Mouse (Mus musculus) limb, embryonic 14.5 days (tissue): ENCODE data around the gene Ncor2. TPM values are rescaled to one million over a fixed set of nuclear protein-coding genes. Genes with fewer than 3 reads are reported as not detected.

ENCODE experiments used
- ATAC-seq: fragments of 200-750 bp; cut with Nextera tagmentation; 2 replicates; pipeline ENCODE4 v1.8.0; 2017; ENCODE audit warnings: low read depth, moderate number of reproducible peaks, moderate TSS enrichment; ENCODE audit not compliant: low FRiP score
- DNase-seq: peaks from one replicate; pipeline ENCODE4 v3.0.0-alpha.2; 2015; ENCODE audit warnings: low spot score
- H3K27ac ChIP-seq: fragments of 300-500 bp; sonication (generic); replicated peaks from 2 replicates; pipeline ENCODE4 v1.5.1; 2014; ENCODE audit warnings: low read depth, mild to moderate bottlenecking, low read length, moderate library complexity, mixed read lengths
- H3K27me3 ChIP-seq: fragments of 300-500 bp; sonication (generic); 2 replicates; pipeline ENCODE4 v1.6.1; 2014; ENCODE audit warnings: low read length, mixed read lengths; ENCODE audit not compliant: control insufficient read depth, insufficient read depth
- H3K36me3 ChIP-seq: fragments of 300-500 bp; sonication (generic); 2 replicates; pipeline ENCODE4 v1.6.1; 2014; ENCODE audit warnings: mild to moderate bottlenecking, low read length, moderate library complexity, mixed read lengths; ENCODE audit not compliant: control insufficient read depth, insufficient read depth
- H3K4me1 ChIP-seq: fragments of 300-500 bp; sonication (generic); 2 replicates; pipeline ENCODE4 v1.6.1; 2014; ENCODE audit warnings: antibody characterized with exemption, low read length, mixed read lengths; ENCODE audit not compliant: control insufficient read depth, insufficient read depth
- H3K4me2 ChIP-seq: fragments of 300-500 bp; sonication (generic); replicated peaks from 2 replicates; pipeline ENCODE4 v1.6.1; 2014; ENCODE audit warnings: low read depth, mild to moderate bottlenecking, low read length, moderate library complexity; ENCODE audit not compliant: severe bottlenecking
- H3K4me3 ChIP-seq: fragments of 300-500 bp; sonication (generic); replicated peaks from 2 replicates; pipeline ENCODE4 v1.5.1; 2014; ENCODE audit warnings: low read length
- H3K9ac ChIP-seq: fragments of 300-500 bp; sonication (generic); 2 replicates; pipeline ENCODE4 v1.6.1; 2014; ENCODE audit warnings: mild to moderate bottlenecking, low read depth, low read length, moderate library complexity; ENCODE audit not compliant: severe bottlenecking
- H3K9me3 ChIP-seq: fragments of 300-500 bp; sonication (generic); 2 replicates; pipeline ENCODE4 v1.6.1; 2016; ENCODE audit warnings: low read length; ENCODE audit not compliant: control insufficient read depth
- POLR2A ChIP-seq: fragments of 200-500 bp; IDR thresholded peaks from 2 replicates; pipeline ENCODE4 v1.8.0; 2012; ENCODE audit warnings: inconsistent platforms, mild to moderate bottlenecking, moderate library complexity, borderline replicate concordance; ENCODE audit not compliant: insufficient read depth, insufficient read length; ENCODE audit errors: extremely low read depth
- WGBS: fragments of 180-500 bp; shearing (Covaris S2); extraction: QIAGEN DNeasy Blood & Tissue Kit; methylation state at CpG from one replicate; pipeline ENCODE4 v1.1.7; 2014; 5-methylcytosine and 5-hydroxymethylcytosine counted together
- polyA plus RNA-seq, 2 experiments: library from polyadenylated mRNA; depleted of rRNA in 1 of 2; stranded (reverse) in 1 of 2; unstranded in 1 of 2; fragments of >200 nt; fragmentation: Nextera tagmentation in 1 of 2; extraction: Ambion mirVana in 1 of 2; gene quantifications; 2 replicates each; pipeline versions ENCODE4 v1.2.1 to v1.2.3; 2012 to 2014

Ncor2 gene
- polyA plus RNA-seq, 2 experiments: 39.3 to 75.9 TPM

GRCm38 (mm10) chr5:125016421-125017242 is 162.4 kb downstream of the Ncor2 start:
- WGBS: 79% methylated on average over 17 of the region's 17 CpGs
- Histone ChIP-seq H3K9me3 (no peaks in the 10 kb centered on the region), H3K4me2 (no peak overlapping the region), H3K27ac (peak overlapping the region; percentile 13; the same call in 1 of the 2 replicates), H3K36me3 (peaks cover 91% of the 10 kb centered on the region), H3K4me3 (no peak overlapping the region), H3K27me3 (no peaks in the 10 kb centered on the region), H3K4me1 (peaks cover 11% of the 10 kb centered on the region; the same call in 1 of the 2 replicates), H3K9ac (no peak overlapping the region)
- no peak for TF ChIP-seq POLR2A
- ATAC-seq: no peak
- no peak for DNase-seq

GRCm38 (mm10) chr5:125015576-125015975 is 163.4 kb downstream of the Ncor2 start:
- ATAC-seq (no peak), DNase-seq (no peak)
- no peak for TF ChIP-seq POLR2A
- WGBS: 89% methylated on average over 9 of the region's 9 CpGs
- no peak overlapping the region for H3K9ac ChIP-seq
- H3K4me1 ChIP-seq: peaks cover 11% of the 10 kb centered on the region; the same call in 1 of the 2 replicates
- H3K27ac ChIP-seq: no peak overlapping the region
- H3K36me3 ChIP-seq: peaks cover 93% of the 10 kb centered on the region
- H3K9me3 ChIP-seq: no peaks in the 10 kb centered on the region
- no peak overlapping the region for H3K4me3 ChIP-seq
- H3K4me2 ChIP-seq: no peak overlapping the region
- H3K27me3 ChIP-seq: no peaks in the 10 kb centered on the region

GRCm38 (mm10) chr5:125015066-125015465 is 164.0 kb downstream of the Ncor2 start:
- Histone ChIP-seq H3K4me3 (no peak overlapping the region), H3K27me3 (no peaks in the 10 kb centered on the region), H3K9me3 (no peaks in the 10 kb centered on the region), H3K36me3 (peaks cover 97% of the 10 kb centered on the region), H3K27ac (no peak overlapping the region), H3K9ac (no peak overlapping the region), H3K4me1 (peaks cover 11% of the 10 kb centered on the region; the same call in 1 of the 2 replicates), H3K4me2 (no peak overlapping the region)
- TF ChIP-seq POLR2A: no peak
- 80% methylated on average over 3 of the region's 3 CpGs for WGBS
- DNase-seq (no peak), ATAC-seq (no peak)

DNA sequence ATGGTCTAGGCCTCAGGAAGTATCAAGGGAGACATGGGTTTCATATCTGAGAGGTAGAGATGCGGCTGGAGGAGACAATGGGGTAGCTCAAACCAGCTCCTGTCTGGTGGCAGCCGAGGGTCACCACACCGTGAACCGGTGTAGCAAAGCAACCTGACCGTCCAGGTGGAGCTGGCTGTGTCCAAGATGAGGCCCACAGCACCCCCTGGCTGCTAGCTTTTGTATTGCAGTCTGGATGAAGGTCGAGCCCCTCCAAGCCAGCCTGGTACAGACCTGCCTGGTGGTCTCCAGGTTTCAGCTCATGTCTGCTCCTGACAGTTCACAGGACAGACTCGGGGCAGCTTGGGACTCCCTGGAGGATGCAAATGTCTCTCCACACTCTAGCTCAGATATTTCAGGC is 164.5 kb downstream of the Ncor2 start:
- no peak overlapping the region for H3K27ac ChIP-seq
- peaks cover 95% of the 10 kb centered on the region for H3K36me3 ChIP-seq
- no peak for TF ChIP-seq POLR2A
- H3K4me2 ChIP-seq: no peak overlapping the region
- H3K4me1 ChIP-seq: peaks cover 11% of the 10 kb centered on the region; the same call in 1 of the 2 replicates
- DNase-seq (no peak), ATAC-seq (no peak)
- WGBS: 57% methylated on average over 6 of the region's 7 CpGs
- H3K27me3 ChIP-seq: no peaks in the 10 kb centered on the region
- H3K9me3 ChIP-seq: no peaks in the 10 kb centered on the region
- H3K9ac ChIP-seq: no peak overlapping the region
- no peak overlapping the region for H3K4me3 ChIP-seq

DNA sequence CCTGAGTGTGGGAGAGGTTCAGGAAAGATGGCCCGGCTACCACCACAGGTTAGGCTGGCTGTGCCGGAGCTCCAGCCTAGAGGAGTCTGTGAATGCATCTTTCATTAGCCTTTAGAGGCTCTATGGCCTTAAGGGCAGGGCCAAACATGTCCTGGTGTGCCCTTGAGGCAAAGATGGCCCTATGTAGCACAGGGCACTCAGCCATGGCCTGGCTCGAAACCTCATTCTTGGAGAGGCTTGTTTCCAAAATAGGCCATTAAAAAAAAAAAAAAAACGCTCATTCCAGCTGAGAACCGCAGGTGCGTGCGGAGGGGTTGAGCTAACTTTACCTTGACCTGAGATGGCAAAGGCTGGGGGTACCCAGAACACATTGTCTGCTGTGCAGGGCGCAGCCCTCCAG is 167.4 kb downstream of the Ncor2 start:
- 86% methylated on average over 8 of the region's 8 CpGs for WGBS
- no peak for TF ChIP-seq POLR2A
- ATAC-seq: no peak

DNA sequence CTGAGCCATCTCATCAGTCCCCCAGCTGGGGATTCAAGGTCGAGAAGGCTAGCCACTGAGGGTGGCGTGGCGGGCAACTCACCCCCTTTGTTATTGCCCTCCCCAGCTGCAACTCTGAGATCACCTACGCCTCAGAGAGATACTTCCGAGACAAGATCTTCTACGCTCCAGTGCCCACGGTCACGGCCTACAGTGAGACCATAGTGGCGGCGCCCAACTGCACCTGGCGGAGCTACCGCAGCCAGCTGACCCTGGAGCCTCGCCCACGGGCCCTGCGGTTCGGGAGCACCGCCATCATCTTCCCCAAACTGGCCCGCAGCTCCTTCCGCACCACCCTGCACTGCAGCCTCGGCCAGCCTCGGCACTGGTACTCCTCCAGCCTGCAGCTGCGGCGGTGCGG is 167.9 kb downstream of the Ncor2 start:
- WGBS: 91% methylated on average over 24 of the region's 24 CpGs
- no peak for TF ChIP-seq POLR2A
- Histone ChIP-seq H3K9ac (no peak overlapping the region), H3K4me1 (peaks cover 10% of the 10 kb centered on the region), H3K36me3 (peaks cover 71% of the 10 kb centered on the region), H3K4me3 (no peak overlapping the region), H3K27ac (no peak overlapping the region), H3K9me3 (no peaks in the 10 kb centered on the region), H3K27me3 (no peaks in the 10 kb centered on the region), H3K4me2 (no peak overlapping the region)
- ATAC-seq (no peak), DNase-seq (no peak)

More for the DNA sequence above, 167.4 kb downstream of the Ncor2 start:
- Histone ChIP-seq H3K4me2 (no peak overlapping the region), H3K4me3 (no peak overlapping the region), H3K9ac (no peak overlapping the region), H3K36me3 (peaks cover 76% of the 10 kb centered on the region), H3K27me3 (no peaks in the 10 kb centered on the region), H3K4me1 (peaks cover 6% of the 10 kb centered on the region), H3K27ac (no peak overlapping the region), H3K9me3 (no peaks in the 10 kb centered on the region)
- DNase-seq: no peak
